Mouse (Mus musculus) liver, embryonic 14.5 days (tissue): Measurements from ENCODE around the gene Crtac1.

Experiments used
- CTCF ChIP-seq: IDR thresholded peaks from 2 replicates; pipeline ENCODE4 v1.5.1; 2016; ENCODE audit warnings: antibody characterized with exemption, low read depth, control low read depth
- EP300 ChIP-seq: IDR thresholded peaks from 2 replicates; pipeline ENCODE4 v1.6.1; 2016; ENCODE audit warnings: antibody characterized with exemption, low read depth

GRCm38 (mm10) chr19:42321936-42322335, 109.6 kb downstream of the Crtac1 start:
- TF ChIP-seq CTCF: no peak
- no peak for TF ChIP-seq EP300
